Mouse (Mus musculus): ENCODE measurements around the gene Nxph3. TPM values are rescaled to one million over a fixed set of nuclear protein-coding genes. Genes with fewer than 3 reads are reported as not detected.

The Nxph3 gene
- polyA plus RNA-seq, 1 experiment from 2014 or later: not detected

DNA sequence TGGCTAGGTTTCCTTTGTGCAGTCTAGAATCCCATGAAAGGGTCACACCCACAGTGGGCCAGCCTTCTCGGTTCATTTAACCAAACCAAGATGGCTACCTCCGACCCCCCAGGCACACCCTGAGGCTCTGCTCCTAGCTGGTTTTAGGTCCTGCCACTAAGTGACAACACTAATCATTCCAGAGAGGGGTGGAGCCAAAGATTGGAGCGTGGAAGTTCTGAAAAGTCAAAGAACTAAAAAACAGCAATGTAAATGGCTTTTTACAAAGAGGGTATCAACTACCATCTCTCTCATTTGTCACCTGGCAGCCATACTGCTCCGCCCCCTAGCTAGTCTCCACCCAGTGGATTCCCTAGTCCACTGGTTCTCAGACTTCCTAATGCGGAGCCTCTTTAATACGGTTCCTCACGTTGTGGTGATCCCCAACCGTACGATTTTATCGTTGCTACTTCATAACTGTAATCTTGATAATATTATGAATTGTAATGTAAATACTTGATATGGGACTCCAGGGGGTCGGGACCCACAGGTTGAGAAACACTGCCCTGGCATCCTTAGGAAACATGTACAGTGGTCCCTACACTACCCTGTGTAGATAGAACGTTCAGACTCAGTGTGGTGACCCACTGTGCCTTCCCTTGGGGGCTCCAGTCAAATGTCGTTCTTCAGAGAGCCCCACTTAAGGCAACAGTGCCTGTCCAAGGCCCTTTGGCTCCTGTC lies 18.1 kb upstream of the Nxph3 start:
- no peak overlapping the region for H3K27ac ChIP-seq
- WGBS (ENCODE audit: missing documents): 78% methylated on average over 13 of the region's 13 CpGs
- H3K4me3 ChIP-seq (ENCODE audit: inconsistent target): no peak overlapping the region
- H3K79me2 ChIP-seq (ENCODE audit: inconsistent target): no peaks in the 10 kb centered on the region
- H3K36me3 ChIP-seq (ENCODE audit: inconsistent target): no peaks in the 10 kb centered on the region

DNA sequence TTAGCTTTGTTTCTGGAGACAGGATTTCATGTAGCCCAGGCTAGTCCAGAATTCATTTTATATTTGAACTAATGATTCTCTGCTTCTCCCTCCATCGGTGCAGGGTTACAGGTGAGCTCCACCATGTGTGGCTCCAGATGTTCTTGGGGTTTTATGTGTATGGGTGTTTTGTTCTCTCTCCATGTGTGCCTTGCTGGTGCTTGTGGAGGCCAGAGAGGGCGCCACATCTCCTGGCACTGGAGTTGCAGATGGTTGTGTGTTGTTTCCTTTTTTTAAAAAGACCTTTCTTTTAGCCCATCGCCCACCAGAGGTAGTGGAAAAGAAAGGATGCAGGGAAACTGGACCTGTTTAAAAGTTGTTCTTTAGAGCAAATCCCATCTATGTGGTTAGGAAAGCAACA lies 13.9 kb upstream of the Nxph3 start:
- Histone ChIP-seq H3K27ac (no peak overlapping the region), H3K4me3 (ENCODE audit: inconsistent target) (no peak overlapping the region), H3K36me3 (ENCODE audit: inconsistent target) (no peaks in the 10 kb centered on the region), H3K79me2 (ENCODE audit: inconsistent target) (no peaks in the 10 kb centered on the region)
- 79% methylated on average over 3 of the region's 3 CpGs for WGBS (ENCODE audit: missing documents)

DNA sequence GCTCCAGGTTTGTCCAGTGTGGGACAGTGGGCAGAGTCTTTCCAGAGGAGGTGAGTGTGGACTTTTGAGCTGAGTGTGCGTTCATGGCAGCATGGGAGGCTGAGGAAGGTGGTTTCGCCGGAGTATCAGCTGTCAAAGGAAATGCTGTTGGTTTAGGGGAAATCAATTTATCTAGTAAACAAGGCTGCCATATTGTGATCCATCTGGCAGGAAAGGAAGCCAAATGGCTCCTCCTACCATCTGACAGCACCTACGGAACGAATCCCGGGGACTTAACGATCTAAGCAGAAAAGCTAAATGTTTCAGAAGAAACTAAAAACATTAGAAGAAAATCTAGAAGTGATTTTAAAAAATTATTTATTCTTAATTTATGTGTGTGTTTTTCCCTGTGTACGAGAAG lies 12.9 kb upstream of the Nxph3 start:
- H3K4me3 ChIP-seq (ENCODE audit: inconsistent target): no peak overlapping the region
- no peaks in the 10 kb centered on the region for H3K36me3 ChIP-seq (ENCODE audit: inconsistent target)
- no peak overlapping the region for H3K27ac ChIP-seq
- H3K79me2 ChIP-seq (ENCODE audit: inconsistent target): no peaks in the 10 kb centered on the region
- 88% methylated on average over 8 of the region's 8 CpGs for WGBS (ENCODE audit: missing documents)

DNA sequence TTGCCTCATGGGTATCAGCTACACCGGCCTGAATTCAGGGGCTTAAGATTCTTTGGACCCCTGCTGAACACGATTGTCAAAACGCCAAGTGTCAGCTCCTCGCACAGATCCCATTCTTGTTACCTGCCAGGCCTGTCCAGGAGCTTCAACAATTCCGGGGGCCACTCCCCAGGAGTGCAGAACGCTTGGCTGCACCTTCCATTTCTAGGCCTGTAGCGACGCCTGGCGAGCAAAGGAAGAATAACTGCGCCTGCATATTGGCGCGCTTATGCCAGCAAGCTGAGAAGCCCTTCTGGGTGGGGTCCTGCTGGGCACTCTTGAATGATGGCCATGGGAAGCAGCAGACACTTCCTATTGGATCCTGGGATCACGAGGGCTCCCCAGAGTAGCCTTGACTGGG lies 7.2 kb upstream of the Nxph3 start:
- Histone ChIP-seq H3K79me2 (ENCODE audit: inconsistent target) (no peaks in the 10 kb centered on the region), H3K27ac (no peak overlapping the region), H3K4me3 (ENCODE audit: inconsistent target) (no peak overlapping the region), H3K36me3 (ENCODE audit: inconsistent target) (no peaks in the 10 kb centered on the region)
- WGBS (ENCODE audit: missing documents): 3% methylated on average over 13 of the region's 13 CpGs

DNA sequence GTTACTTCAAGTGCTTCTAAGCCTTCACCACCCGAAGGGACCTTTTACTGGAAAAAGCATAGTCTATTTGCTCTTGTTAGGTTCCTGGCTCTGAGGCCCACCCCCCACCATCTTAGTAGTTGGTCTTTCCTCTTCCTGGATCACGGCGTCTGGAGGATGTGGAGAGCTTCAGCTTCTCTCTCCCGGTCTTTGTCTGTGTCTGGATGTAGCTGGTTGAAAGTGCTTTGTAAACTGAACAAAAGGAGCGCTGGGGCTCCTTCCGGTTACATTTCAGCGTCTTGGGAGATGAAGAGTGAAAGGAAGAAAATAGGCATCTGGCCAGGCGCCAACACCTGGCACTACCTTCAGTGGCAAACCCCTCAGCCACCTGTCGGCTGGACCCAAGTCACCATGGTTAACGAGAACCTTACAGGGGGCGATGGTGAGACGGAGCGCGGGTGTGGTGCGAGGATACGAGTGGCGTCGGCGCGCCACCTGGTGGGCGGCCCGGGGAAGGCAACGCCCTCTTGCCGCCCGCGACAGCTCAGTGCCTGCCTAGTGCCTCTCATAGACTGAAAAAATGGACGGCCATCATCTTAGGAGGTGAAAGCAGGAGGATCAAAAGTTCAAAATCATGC lies 6.2 kb upstream of the Nxph3 start:
- Histone ChIP-seq H3K4me3 (ENCODE audit: inconsistent target) (peak overlapping the region; percentile 19; the same call in 1 of the 2 replicates), H3K27ac (no peak overlapping the region), H3K79me2 (ENCODE audit: inconsistent target) (no peaks in the 10 kb centered on the region), H3K36me3 (ENCODE audit: inconsistent target) (no peaks in the 10 kb centered on the region)
- WGBS (ENCODE audit: missing documents): 2% methylated on average over 27 of the region's 27 CpGs

DNA sequence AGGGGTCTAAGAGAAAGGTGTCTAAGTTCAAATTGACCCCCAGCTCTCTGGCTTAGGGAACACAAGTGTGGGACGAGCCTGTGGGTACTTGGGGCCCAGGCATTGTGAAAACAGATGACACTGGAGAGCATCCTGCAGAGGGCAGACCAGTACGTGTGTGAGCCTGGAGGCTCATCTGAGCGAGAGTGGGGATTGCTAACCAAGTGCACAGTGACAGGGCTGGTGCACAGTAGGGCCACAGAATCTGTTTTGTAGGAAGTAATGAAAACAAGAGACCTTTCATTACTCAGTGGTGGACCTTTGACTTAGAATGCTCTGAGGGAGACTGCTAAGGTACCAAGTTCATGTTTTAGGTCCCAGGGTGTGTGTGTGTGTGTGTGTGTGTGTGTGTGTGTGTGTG lies 5.6 kb upstream of the Nxph3 start:
- Histone ChIP-seq H3K36me3 (ENCODE audit: inconsistent target) (no peaks in the 10 kb centered on the region), H3K4me3 (ENCODE audit: inconsistent target) (no peak overlapping the region), H3K27ac (no peak overlapping the region), H3K79me2 (ENCODE audit: inconsistent target) (no peaks in the 10 kb centered on the region)
- WGBS (ENCODE audit: missing documents): 70% methylated on average over 3 of the region's 3 CpGs

DNA sequence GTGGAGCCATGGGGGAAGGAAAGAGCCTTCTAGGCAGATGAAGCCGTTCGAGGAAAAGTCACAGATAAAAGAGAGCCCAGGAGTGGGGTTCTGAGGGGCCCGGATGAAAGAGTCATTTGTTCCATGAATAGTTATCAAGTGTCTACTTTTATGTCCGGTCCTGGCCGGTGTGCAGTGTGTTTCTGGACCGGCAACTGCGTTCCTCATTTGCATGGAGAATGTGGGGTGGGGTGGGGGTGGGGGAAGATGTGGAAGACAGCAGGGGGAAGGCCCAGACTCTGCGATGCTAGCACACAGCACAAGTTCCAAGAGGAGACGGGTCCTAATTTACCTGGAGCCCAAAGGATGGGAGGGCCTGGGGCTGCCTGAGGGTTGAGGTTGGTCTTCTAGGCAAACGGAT lies 4.9 kb upstream of the Nxph3 start:
- H3K36me3 ChIP-seq (ENCODE audit: inconsistent target): no peaks in the 10 kb centered on the region
- no peak overlapping the region for H3K4me3 ChIP-seq (ENCODE audit: inconsistent target)
- no peaks in the 10 kb centered on the region for H3K79me2 ChIP-seq (ENCODE audit: inconsistent target)
- no peak overlapping the region for H3K27ac ChIP-seq
- WGBS (ENCODE audit: missing documents): 92% methylated on average over 10 of the region's 10 CpGs

DNA sequence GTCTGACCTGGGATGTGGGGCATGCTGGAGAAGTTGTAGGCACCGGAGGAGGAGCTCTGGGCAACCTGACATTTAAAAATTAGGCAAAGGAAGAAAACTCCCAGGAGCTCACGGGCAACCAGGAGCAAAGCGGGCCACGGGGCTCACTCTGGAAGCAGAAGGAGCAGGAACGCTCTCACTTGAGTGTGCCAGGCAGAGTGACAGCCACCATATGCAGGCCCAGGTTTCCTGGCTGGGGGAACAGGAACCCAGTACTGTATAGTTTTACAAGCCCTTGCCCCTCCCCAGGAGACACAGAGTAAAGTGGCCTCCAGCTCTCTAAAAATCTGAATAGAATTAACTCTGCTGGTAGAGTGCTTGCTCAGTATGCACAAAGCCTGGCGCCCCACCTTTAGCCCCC lies 2.8 kb upstream of the Nxph3 start:
- Histone ChIP-seq H3K36me3 (ENCODE audit: inconsistent target) (no peaks in the 10 kb centered on the region), H3K79me2 (ENCODE audit: inconsistent target) (no peaks in the 10 kb centered on the region), H3K27ac (no peak overlapping the region), H3K4me3 (ENCODE audit: inconsistent target) (no peak overlapping the region)
- 74% methylated on average over 6 of the region's 6 CpGs for WGBS (ENCODE audit: missing documents)

DNA sequence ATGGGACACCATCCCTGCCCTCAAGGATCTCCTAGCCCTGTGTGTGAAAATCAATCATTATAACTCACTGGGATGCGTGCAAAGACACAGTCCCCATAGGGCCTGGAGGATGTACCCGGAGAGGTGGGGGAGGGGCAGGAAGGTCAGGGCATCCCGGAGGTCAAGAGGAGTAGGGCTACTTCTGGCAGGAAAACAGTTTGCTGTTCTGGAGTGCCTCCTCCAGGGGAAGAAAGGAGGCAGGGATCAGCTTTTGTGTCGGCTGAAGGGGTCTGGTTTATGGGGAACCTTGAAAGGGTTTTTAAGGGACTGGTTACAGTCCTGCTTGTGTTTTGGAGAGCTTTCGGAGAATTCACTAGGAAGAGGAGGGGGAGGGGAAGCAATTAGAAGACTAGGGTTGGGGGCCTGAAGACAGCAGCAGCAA lies 2.1 kb upstream of the Nxph3 start:
- Histone ChIP-seq H3K4me3 (ENCODE audit: inconsistent target) (no peak overlapping the region), H3K79me2 (ENCODE audit: inconsistent target) (no peaks in the 10 kb centered on the region), H3K27ac (no peak overlapping the region), H3K36me3 (ENCODE audit: inconsistent target) (no peaks in the 10 kb centered on the region)
- 46% methylated on average over 5 of the region's 5 CpGs for WGBS (ENCODE audit: missing documents)

DNA sequence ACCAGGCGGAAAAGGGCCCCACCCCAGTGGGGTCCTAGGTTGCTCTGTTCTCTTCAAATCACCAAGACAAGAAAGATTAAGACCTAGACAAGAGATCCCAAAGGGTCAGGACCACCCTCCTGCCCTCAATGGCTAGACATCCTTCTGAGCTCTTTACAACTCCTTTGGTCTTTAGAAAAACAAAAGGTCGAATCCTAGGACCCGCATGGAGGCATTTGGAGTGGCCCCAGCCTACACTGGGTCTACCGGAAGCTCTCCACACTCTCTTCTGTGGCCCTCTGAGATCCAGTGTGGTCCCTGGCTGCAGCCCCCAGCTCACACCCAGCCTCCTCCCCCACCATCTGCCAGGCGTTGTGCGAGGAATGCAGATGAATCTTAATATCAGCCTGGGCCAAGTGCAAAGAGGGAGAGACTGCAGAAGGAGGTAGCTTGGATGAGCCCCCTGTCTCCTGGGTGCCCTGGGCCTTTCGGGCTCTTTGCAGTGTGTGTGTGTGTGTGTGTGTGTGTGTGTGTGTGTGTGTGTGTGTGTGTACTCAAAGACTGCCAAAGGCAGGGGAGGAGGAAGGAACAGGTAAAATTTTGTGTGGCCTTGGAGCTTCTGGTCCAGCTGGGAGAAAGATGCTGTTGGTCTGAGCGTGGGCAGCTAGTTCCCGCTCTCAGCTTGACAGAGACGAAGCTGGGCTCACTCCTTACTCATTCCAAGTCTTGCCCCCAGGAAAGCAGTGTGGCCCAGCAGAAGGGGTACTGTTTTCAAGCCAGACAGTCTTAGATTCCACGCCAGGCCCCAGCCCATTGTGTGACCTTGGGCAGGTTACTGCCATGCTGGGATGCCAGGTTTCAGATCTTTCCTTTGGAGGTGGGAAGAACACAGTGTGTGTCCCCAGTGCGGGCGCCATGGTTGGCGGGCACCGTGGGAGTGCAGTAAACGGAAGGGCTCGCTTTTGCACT lies 1.3 kb upstream of the Nxph3 start:
- WGBS (ENCODE audit: missing documents): 83% methylated on average over 17 of the region's 17 CpGs
- Histone ChIP-seq H3K27ac (no peak overlapping the region), H3K79me2 (ENCODE audit: inconsistent target) (no peaks in the 10 kb centered on the region), H3K4me3 (ENCODE audit: inconsistent target) (no peak overlapping the region), H3K36me3 (ENCODE audit: inconsistent target) (no peaks in the 10 kb centered on the region)

DNA sequence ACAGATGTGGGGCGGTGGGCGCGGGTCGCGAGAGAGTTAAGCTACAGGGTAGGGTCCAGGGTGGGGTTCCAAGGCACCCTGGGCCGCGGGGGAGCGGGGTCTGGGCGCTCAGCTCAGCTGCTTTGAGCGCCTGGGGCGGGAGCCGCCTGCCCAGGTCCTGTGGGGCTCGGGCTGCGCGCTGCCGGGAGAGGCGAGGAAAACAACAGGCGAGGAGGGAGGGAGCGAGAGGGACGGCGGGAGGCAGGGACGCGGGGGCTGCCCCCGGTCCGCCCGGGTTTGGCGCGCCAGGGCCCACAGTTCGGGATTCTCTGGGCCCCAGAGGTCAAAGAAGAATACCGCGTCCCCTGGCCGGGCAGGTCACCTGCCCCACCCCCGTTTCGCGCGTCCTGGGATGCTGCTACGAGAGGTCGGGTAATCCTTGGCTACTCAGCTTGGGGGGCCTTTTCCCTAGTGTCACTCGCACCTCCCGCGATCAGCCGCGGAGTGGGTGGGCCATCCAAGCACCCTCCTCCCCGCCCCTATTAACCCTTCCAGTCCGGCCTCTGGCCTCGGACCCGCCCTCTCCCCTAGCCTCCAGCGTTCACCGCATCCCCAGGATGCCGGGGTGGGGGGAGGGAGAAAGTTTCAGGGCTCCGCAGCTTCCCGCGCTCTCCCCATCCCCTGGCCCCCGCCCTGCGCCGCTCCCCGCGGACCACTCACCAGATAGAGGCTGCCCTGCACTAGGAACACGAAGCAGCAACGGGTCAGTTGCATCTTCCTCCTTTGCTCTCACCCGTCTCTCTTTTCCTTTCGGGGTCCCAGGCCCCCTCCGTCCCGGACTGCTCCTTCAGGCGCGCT lies 691 bp downstream of the Nxph3 start:
- no peak overlapping the region for H3K4me3 ChIP-seq (ENCODE audit: inconsistent target)
- H3K27ac ChIP-seq: no peak overlapping the region
- H3K36me3 ChIP-seq (ENCODE audit: inconsistent target): no peaks in the 10 kb centered on the region
- H3K79me2 ChIP-seq (ENCODE audit: inconsistent target): no peaks in the 10 kb centered on the region
- WGBS (ENCODE audit: missing documents): 6% methylated on average over 57 of the region's 66 CpGs

DNA sequence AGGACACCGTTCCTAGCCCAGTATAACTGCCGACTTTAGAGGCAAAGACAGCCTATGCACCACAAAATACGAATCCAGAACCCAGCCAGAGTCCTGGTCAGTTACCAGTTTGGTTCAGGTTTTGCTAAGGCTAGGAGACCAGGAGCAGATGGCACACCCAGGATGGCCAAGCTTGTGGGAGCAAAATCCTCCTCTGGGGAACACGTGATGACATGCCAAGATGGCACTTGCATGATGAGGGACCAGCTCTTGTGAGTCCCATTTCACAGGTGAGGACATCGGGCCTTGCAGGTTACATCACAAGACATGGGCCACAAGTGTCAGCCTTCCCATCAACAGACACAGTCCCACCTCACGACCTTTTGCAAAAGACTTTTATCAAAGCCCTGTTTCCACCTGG lies 2.0 kb downstream of the Nxph3 start:
- Histone ChIP-seq H3K27ac (no peak overlapping the region), H3K4me3 (ENCODE audit: inconsistent target) (no peak overlapping the region), H3K79me2 (ENCODE audit: inconsistent target) (no peaks in the 10 kb centered on the region), H3K36me3 (ENCODE audit: inconsistent target) (no peaks in the 10 kb centered on the region)
- WGBS (ENCODE audit: missing documents): 80% methylated on average over 6 of the region's 6 CpGs

DNA sequence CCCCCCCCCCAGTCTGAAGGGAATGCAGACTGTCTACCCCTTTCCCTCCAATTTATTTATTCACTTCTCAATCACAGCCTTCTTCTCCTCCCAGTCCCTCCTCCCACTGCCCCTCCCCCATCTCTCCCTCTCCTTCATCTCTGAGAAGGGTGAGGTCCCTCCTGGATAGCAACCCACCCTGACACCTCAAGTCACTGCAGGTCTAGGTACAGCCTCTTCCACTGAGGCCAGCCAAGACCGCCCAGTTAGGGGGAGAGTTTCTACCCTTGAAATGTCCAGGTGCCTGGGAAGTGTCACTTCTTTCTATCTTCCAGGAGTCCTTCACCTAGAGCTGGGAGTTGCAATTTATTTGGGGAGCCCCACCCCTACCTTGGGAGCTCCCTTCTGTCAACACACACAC lies 2.5 kb downstream of the Nxph3 start:
- Histone ChIP-seq H3K27ac (no peak overlapping the region), H3K4me3 (ENCODE audit: inconsistent target) (no peak overlapping the region), H3K36me3 (ENCODE audit: inconsistent target) (no peaks in the 10 kb centered on the region), H3K79me2 (ENCODE audit: inconsistent target) (no peaks in the 10 kb centered on the region)
- WGBS (ENCODE audit: missing documents): 90% methylated on average over 1 of the region's 1 CpGs

DNA sequence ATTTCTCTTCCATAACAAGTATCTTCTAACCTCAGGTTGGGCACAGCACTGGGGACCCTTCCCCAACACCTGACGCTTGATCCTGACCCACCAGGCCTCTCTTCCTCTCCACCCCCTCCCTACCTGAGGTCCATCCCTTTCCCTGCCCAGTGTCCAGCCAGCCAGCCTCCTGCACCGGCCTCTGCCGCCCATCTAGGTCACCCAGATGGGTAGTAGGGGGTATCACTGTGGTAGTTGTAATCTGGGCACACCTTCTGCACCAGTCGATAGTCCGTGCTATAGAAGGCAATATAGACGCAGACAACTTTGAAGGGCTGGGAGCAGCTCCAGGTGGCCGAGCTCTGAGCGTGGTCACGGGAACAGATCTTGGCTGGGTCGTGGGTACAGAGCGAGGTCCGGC lies 3.7 kb downstream of the Nxph3 start:
- Histone ChIP-seq H3K36me3 (ENCODE audit: inconsistent target) (no peaks in the 10 kb centered on the region), H3K27ac (no peak overlapping the region), H3K79me2 (ENCODE audit: inconsistent target) (no peaks in the 10 kb centered on the region), H3K4me3 (ENCODE audit: inconsistent target) (no peak overlapping the region)
- WGBS (ENCODE audit: missing documents): 87% methylated on average over 9 of the region's 12 CpGs
